Mouse (Mus musculus): ENCODE measurements around the gene Fzd10.

Fzd10 gene

GRCm38 (mm10) chr5:128601036-128602019, 684 bp downstream of the Fzd10 start:
- no peak for DNase-seq

- DNase-seq = no peak
These were observed 3.0 kb downstream of the Fzd10 start for GRCm38 (mm10) chr5:128603693-128604092.

DNA sequence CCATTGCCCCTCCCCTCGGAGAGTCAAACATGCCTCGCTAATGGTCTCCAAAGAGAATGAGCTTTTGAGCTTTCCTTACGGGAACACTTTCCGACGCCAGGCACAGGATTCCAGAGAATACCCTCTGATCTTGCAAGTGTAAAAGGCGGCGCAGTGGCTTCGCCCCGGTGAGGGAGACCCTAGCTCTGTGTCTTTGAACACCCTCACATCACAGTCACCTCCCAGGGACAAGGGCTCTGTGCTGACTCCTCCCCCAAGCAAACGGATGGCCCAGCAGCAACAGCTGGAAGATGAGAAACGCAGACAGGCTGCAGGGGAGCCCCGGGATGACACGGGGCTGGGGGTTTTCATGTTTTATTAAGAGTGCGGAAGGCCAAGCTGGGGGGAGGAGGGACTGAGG, 6.0 kb downstream of the Fzd10 start:
- DNase-seq = no peak

- DNase-seq = no peak
These were observed 8.4 kb downstream of the Fzd10 start for GRCm38 (mm10) chr5:128609091-128609490.

GRCm38 (mm10) chr5:128617621-128618020, 17.0 kb downstream of the Fzd10 start:
- DNase-seq = no peak

DNA sequence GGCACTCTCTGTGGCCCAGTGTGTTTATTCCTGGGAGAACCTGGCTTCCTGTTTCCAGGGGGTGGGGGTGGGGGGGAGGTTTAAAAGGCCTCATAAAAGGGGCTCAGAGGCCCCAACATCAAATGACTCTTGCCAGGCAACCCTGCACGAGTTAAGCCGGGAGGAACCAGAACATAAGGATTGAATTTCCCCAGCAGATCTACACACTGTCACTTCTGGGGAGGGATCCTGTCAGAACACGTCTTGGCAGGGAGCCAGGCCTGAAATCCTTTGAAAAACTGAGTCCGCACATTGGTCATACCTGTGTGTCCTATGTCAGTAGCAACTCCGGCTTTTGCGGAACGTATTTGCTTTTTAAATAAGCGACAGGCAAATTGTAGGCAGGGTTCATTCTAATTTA, 19.3 kb downstream of the Fzd10 start:
- DNase-seq = no peak

- DNase-seq = no peak
These were observed 19.8 kb downstream of the Fzd10 start for GRCm38 (mm10) chr5:128620408-128620807.

- no peak for DNase-seq
These were observed 27.1 kb downstream of the Fzd10 start for GRCm38 (mm10) chr5:128627763-128628162.

GRCm38 (mm10) chr5:128636648-128637047, 36.0 kb downstream of the Fzd10 start:
- no peak for DNase-seq

DNA sequence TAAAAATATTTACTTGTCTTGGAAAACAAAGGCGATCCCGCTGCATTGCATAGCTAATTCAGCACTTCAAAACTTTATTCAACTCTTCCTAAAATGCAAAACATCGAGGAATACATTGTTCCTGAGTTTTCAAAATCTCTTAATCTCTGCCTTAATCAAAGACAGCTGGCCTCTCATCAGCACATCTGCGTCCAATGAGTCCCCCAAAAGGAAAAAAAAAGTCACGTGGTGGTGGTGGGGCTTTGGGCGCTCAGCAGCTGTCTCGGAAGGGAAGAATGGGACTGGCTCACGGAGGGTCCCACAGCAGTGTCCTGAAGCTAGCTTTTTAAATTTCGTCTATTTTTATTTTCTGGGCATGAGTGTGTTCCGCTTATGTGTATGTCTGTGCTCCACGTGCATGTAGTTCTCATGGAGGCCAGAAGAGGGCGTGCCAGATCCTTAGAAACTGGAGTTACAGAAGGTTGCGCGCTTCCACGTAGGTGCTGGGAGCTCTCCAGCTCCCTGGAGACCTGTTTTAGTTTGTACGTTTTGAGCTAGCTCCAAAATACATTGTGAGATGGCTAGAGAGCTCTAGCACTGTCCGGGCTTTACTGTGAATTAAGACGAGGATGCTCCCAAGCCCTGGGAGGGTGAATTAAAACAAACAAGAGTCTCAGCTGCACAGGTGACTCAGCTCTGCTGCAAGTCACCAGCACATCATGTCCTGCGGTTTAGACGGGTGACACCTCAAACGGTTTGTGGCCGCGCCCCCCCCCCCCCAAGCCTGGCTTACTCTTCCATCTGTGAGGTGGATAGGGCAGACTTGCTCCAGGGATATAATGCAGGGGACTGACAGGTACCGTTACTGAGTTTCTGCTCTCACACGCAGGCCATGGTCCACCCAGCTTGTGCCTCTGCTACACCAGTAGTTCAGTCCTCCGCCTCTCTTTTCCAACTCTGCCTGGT, 36.7 kb downstream of the Fzd10 start:
- no peak for DNase-seq

DNA sequence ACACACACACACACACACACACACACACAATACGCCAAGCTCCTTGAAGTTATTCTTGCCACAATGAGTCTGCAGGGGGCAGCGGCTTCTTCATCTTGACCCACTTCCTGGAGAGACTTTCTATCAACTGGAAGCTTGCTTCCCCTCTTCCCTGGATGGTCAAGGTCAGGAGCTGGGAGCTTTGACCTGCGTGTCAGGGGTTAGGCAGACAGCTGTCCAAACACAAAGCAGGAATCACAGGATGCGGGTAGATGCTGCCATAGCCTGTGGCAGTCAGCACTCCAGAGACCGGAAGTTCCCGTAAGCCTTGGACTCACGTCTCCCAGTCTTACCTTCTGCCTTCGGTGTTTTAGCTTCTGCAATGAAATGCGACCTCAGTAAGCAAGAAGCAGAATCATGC, 38.1 kb downstream of the Fzd10 start:
- DNase-seq = no peak

DNA sequence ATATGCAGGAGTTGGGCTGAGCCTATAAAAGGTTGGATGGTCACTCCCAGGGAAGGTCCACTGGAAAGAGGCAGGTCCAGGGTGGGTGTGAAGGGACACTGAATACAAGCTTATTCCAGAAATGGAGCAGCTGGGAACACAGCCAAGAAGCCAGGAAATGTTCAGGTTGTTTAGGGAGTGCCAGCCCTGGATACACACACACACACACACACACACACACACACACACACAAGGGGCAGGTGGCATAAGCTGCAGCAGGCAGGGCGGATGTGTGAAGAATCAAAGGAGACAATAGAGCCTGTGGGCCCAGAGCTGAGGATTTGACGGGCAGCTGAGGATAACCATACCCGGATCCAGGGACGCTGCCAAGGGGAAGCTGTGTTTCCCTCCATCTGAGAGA, 42.4 kb downstream of the Fzd10 start:
- no peak for DNase-seq

GRCm38 (mm10) chr5:128645720-128646119, 45.1 kb downstream of the Fzd10 start:
- no peak for DNase-seq

- DNase-seq = no peak
These were observed 45.6 kb downstream of the Fzd10 start for GRCm38 (mm10) chr5:128646286-128646685.

DNA sequence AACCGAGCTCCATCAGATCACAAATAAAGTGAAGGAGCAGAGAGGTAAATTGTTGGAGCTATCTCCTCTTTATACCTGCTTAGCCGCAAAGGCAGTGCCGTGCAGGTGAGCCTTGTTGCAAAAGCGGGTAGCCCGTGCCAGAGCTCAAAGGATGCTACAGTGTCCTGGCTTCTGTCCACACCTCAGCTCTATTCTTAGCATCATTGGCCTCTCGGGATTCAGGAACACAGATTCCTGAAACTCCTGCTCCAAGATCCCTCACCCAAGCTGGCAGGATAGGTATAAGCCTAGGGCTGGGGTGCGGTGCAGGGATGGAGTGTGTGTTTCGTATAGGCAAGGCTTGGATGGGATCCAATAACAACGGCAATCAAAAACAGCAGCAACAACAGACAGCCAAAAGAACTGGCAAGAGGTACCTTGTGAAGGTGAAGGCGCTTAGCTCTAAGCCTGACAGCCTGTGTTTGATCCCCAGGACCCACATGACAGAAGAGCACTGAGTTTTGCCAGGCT, 46.6 kb downstream of the Fzd10 start:
- DNase-seq = peak in 1 of 2 experiments; percentile 16

DNA sequence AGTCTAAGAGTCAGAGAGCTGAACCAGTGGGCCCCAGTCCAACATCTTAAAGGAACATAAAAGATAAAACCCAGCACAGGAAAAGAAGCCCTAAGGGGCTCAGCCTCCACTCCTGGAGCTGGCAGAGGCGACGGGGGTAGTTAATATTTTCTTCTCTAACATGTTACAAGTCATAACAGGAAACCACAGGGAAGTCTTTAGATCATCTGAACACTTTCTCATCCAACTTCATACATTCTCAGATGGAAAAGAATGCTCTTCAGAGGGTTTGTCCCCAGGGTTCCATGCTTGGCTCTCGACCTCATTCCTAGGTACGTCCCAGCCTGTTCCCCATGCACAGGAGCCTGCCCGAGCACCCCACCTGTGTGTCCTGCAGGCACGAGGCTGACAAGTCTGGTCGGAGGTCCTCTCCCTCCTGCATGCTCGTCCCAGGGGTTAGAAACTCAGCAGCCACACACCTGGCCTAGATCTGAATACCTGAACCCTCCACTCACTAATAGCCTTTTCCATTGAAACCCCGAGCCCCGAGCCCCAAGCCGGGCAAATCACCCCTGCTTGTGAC, 48.8 kb downstream of the Fzd10 start:
- DNase-seq = no peak
